Mouse (Mus musculus) neural tube, embryonic 13.5 days (tissue): ENCODE results near the gene Uqcrc1. TPM values are rescaled to one million over a fixed set of nuclear protein-coding genes. Genes with fewer than 3 reads are reported as not detected.

Experiments
- microRNA counts: library from miRNA; unstranded; fragments of <30 nt; microRNA quantifications from one replicate; lab custom pipeline; 2016
- microRNA-seq: library from miRNA; unstranded; fragments of <30 nt; microRNA quantifications from one replicate; pipeline ENCODE4, GENCODE M21; 2016
- polyA plus RNA-seq: library from polyadenylated mRNA; unstranded; fragments of >200 nt; fragmentation: Nextera tagmentation; extraction: Ambion mirVana; gene quantifications from 2 replicates; pipeline ENCODE4 v1.2.1, GENCODE M21; 2015

The Uqcrc1 gene
- polyA plus RNA-seq, 1 experiment from 2014 or later = 434 TPM

MicroRNAs within 50 kb of the gene (microRNA counts, 519-probe panel; counts per million panel counts)
- not detected for microRNA mmu-miR-711 (lab: Ali Mortazavi, UCI)

Small RNAs within 50 kb of the gene (microRNA-seq; reads per million reads assigned to microRNA genes)
- not detected for gene Mir711

Other genes with a start within 250 kb of the Uqcrc1 start
- 56.1 and 57.6 TPM in 2 replicates for gene Prkar2a, start 247.3 kb upstream of the Uqcrc1 start, polyA plus RNA-seq
- 183 and 204 TPM in 2 replicates for gene Ip6k2, start 152.8 kb upstream of the Uqcrc1 start, polyA plus RNA-seq
- gene Nckipsd, start 128.3 kb upstream of the Uqcrc1 start, polyA plus RNA-seq = 20.7 and 23.9 TPM in 2 replicates
- gene Celsr3, start 110.3 kb upstream of the Uqcrc1 start, polyA plus RNA-seq = 12.1 and 12.2 TPM in 2 replicates
- gene Slc26a6, start 83.3 kb upstream of the Uqcrc1 start, polyA plus RNA-seq = 12.7 and 13.5 TPM in 2 replicates
- gene Tmem89, start 22.0 kb upstream of the Uqcrc1 start, polyA plus RNA-seq = not detected in 2 replicates
- gene Col7a1, start 17.0 kb downstream of the Uqcrc1 start, polyA plus RNA-seq = 1.7 and 2.2 TPM in 2 replicates
- not detected in 2 replicates for gene Ucn2, start 49.4 kb downstream of the Uqcrc1 start, polyA plus RNA-seq
- gene Pfkfb4, start 55.1 kb downstream of the Uqcrc1 start, polyA plus RNA-seq = 19.9 and 22.4 TPM in 2 replicates
- gene Shisa5, start 101.9 kb downstream of the Uqcrc1 start, polyA plus RNA-seq = 58.7 and 59.9 TPM in 2 replicates
- 12.4 and 15.0 TPM in 2 replicates for gene Trex1, start 123.1 kb downstream of the Uqcrc1 start, polyA plus RNA-seq
- 26.3 and 29.5 TPM in 2 replicates for gene Atrip, start 137.5 kb downstream of the Uqcrc1 start, polyA plus RNA-seq
- gene Ccdc51, start 145.9 kb downstream of the Uqcrc1 start, polyA plus RNA-seq = 14.2 and 15.5 TPM in 2 replicates
- 726 and 792 TPM in 2 replicates for gene Tma7, start 146.0 kb downstream of the Uqcrc1 start, polyA plus RNA-seq
- 19.9 and 22.2 TPM in 2 replicates for gene Plxnb1, start 158.8 kb downstream of the Uqcrc1 start, polyA plus RNA-seq
- not detected in 2 replicates for gene Fbxw21, start 225.4 kb downstream of the Uqcrc1 start, polyA plus RNA-seq